Mouse (Mus musculus) heart, adult 2 months (tissue): ENCODE measurements around the gene Plch2. TPM values are rescaled to one million over a fixed set of nuclear protein-coding genes. Genes with fewer than 3 reads are reported as not detected.

Experiments
- DNase-seq, 2 experiments: peaks; one replicate each; pipeline ENCODE4 v3.0.0; 2021
- H3K27ac ChIP-seq: fragments of 200-600 bp; 2 replicates; pipeline ENCODE4 v1.8.1; 2022
- H3K27me3 ChIP-seq: fragments of 200-500 bp; 2 replicates; pipeline ENCODE4 v1.6.1; 2012; ENCODE audit warnings: mild to moderate bottlenecking, low read length, inconsistent platforms, mixed read lengths; ENCODE audit not compliant: control insufficient read depth, insufficient read depth
- H3K36me3 ChIP-seq: fragments of 200-500 bp; 2 replicates; pipeline ENCODE4 v1.6.1; 2012; ENCODE audit warnings: low read length, inconsistent platforms; ENCODE audit not compliant: control insufficient read depth, insufficient read depth
- H3K4me1 ChIP-seq: fragments of 200-500 bp; 2 replicates; pipeline ENCODE4 v1.6.1; 2011; ENCODE audit warnings: low read length; ENCODE audit not compliant: control insufficient read depth, insufficient read depth
- H3K4me3 ChIP-seq: fragments of 200-600 bp; 2 replicates; pipeline ENCODE4 v1.8.1; 2022
- H3K79me2 ChIP-seq: fragments of 200-500 bp; replicated peaks from 2 replicates; pipeline ENCODE4 v1.6.1; 2012; ENCODE audit warnings: mild to moderate bottlenecking, inconsistent platforms, low read length, moderate library complexity, mixed read lengths; ENCODE audit not compliant: control insufficient read depth, insufficient read depth
- H3K9ac ChIP-seq: fragments of 200-500 bp; 2 replicates; pipeline ENCODE4 v1.6.1; 2012; ENCODE audit warnings: low read depth, mild to moderate bottlenecking, control low read depth, inconsistent platforms, low read length, mixed read lengths
- CTCF ChIP-seq: fragments of 200-600 bp; IDR thresholded peaks from 2 replicates; pipeline ENCODE4 v1.8.1; 2022; ENCODE audit warnings: antibody characterized with exemption, mild to moderate bottlenecking, moderate library complexity
- EP300 ChIP-seq: fragments of 200-500 bp; IDR thresholded peaks from 2 replicates; pipeline ENCODE4 v1.6.1; 2011; ENCODE audit warnings: low read depth, low read length, control low read depth; ENCODE audit not compliant: insufficient read depth
- POLR2A ChIP-seq: fragments of 200-500 bp; IDR thresholded peaks from 2 replicates; pipeline ENCODE4 v1.6.1; 2011; ENCODE audit warnings: mild to moderate bottlenecking, low read depth, low read length, control low read depth; ENCODE audit not compliant: insufficient read depth
- WGBS: fragments of 180-500 bp; shearing (Covaris S2); methylation state at CpG from one replicate; pipeline ENCODE4 v1.1.7; 2018; 5-methylcytosine and 5-hydroxymethylcytosine counted together
- intact Hi-C: fragments of 180-260 bp; cut with DNase I; formaldehyde crosslinking; loops from one replicate; pipeline ENCODE4 v1.15.1; 2025
- polyA plus RNA-seq: library from polyadenylated mRNA; depleted of rRNA; stranded (reverse); fragments of >200 nt; gene quantifications from 2 replicates; pipeline ENCODE4 v1.2.3, GENCODE M21; 2012
- total RNA-seq, 2 experiments: library from RNA; stranded (reverse); gene quantifications; 2 replicates each; pipeline ENCODE4 v1.2.3; 2021

Plch2 gene
- total and polyA plus RNA-seq, 3 experiments, result 1.1 TPM; not detected in 2

DNA sequence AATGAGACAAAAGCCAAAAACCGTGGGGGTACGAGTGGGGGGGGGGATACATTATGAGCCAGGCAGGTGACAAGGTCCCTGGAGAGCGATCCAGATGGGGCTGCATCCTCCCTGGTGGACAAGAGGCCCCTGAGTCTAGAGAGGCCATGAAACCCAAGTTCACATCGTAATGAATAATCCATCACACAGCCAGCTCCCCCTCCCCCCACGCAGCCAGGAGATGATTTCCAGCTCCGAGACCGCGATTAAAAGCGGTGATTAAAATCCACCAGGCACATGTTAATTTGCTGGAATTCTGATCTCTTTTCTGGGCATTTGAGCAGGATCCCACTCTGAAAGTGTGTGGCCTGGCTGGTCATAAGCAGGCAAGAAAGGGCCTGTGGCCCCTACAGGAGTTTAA lies 35.8 kb downstream of the Plch2 start:
- H3K27me3 ChIP-seq, result no peaks in the 10 kb centered on the region
- TF ChIP-seq POLR2A (no peak), CTCF (no peak), EP300 (no peak)
- H3K4me1 ChIP-seq, result no peaks in the 10 kb centered on the region
- H3K36me3 ChIP-seq, result no peaks in the 10 kb centered on the region
- H3K27ac ChIP-seq, result no peak overlapping the region
- H3K4me3 ChIP-seq, result no peak overlapping the region
- DNase-seq, result no peak
- H3K9ac ChIP-seq, result no peak overlapping the region
- WGBS, result 72% methylated on average over 9 of the region's 9 CpGs
- intact Hi-C loops, result no loop called here
- H3K79me2 ChIP-seq, result no peaks in the 10 kb centered on the region

- H3K27ac ChIP-seq, result no peak overlapping the region
- H3K4me1 ChIP-seq, result no peaks in the 10 kb centered on the region
- no peak for TF ChIP-seq POLR2A
- no peak for TF ChIP-seq CTCF
- TF ChIP-seq EP300, result no peak
- no peak overlapping the region for H3K9ac ChIP-seq
- H3K4me3 ChIP-seq, result no peak overlapping the region
- 67% methylated on average over 1 of the region's 1 CpGs for WGBS
- no peaks in the 10 kb centered on the region for H3K36me3 ChIP-seq
- no peaks in the 10 kb centered on the region for H3K79me2 ChIP-seq
- DNase-seq, result no peak
- intact Hi-C loops, result no loop called here
- H3K27me3 ChIP-seq, result no peaks in the 10 kb centered on the region
Observed at GRCm38 (mm10) chr4:155020141-155020540, 36.4 kb downstream of the Plch2 start.

DNA sequence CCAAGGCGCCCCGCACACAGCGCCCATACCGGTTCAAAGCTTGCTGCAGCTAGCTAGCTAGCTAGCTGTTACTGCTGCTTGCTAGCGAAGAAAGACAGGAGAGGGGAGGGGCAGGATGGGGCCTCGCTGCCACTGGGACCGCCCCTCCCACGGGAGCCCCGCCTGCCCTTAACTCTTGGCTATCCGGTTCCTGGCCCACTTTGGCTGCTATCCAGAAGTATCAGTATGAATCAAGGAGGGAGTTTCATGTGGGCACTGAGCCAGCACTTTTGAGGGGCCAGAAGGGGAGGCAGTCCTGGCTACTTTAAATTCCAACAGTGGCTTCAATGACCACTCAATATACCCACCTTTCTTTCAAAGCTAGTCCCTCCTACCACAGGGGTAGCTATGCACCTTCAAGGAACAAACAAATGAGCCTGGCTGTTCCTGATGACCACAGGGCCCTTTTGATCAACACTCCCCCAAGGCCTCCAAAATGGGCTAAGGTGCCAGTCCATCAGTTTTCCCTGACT lies 37.2 kb downstream of the Plch2 start:
- Histone ChIP-seq H3K9ac (no peak overlapping the region), H3K36me3 (no peaks in the 10 kb centered on the region), H3K4me1 (no peaks in the 10 kb centered on the region), H3K4me3 (no peak overlapping the region), H3K27me3 (no peaks in the 10 kb centered on the region), H3K27ac (no peak overlapping the region), H3K79me2 (no peaks in the 10 kb centered on the region)
- TF ChIP-seq CTCF (no peak), EP300 (no peak), POLR2A (no peak)
- WGBS, result 3% methylated on average over 10 of the region's 10 CpGs
- intact Hi-C loops, result no loop called here
- no peak for DNase-seq

DNA sequence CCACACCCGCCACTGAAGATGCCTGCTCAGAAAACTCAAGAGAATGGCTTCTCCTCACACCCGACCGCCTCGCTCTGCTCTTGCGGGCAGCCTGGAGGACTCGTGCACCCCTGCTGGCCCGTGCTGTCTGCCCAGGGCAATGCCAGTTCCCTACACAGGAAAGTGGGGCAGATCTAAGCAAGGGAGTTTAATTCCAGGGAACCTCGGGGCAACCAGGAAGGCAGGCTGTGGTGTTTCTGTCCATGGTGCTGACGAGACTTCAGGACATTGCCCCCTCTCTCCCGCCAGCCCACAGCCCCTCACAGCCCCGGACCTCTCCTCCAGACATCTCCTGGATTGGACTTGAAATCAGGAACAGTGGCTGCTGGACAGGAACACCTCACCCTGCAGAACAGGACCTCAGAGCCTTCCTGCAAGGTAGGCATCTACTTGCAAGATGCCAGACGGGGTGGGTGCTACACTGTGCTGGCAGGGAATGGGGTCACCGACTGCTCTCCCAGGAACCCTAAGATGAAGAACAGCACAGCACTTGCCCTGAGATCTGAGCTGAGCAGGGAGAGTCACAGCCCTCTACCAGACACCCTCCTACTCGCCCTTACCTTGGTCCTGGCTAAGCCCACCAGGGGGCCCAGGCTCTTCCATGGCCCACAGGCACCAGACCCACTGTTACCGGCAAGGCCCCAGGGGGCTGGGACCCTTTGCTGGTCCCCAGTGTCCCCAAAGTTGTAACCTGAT lies 37.8 kb downstream of the Plch2 start:
- 5% methylated on average over 15 of the region's 15 CpGs for WGBS
- H3K27ac ChIP-seq, result no peak overlapping the region
- H3K36me3 ChIP-seq, result no peaks in the 10 kb centered on the region
- no peaks in the 10 kb centered on the region for H3K27me3 ChIP-seq
- no peak for DNase-seq
- no peak overlapping the region for H3K4me3 ChIP-seq
- no peak overlapping the region for H3K9ac ChIP-seq
- H3K4me1 ChIP-seq, result no peaks in the 10 kb centered on the region
- intact Hi-C loops, result no loop called here
- TF ChIP-seq POLR2A (no peak), EP300 (no peak), CTCF (no peak)
- no peaks in the 10 kb centered on the region for H3K79me2 ChIP-seq

GRCm38 (mm10) chr4:155018066-155018465 lies 38.5 kb downstream of the Plch2 start:
- Histone ChIP-seq H3K27ac (no peak overlapping the region), H3K9ac (no peak overlapping the region), H3K4me3 (no peak overlapping the region), H3K79me2 (no peaks in the 10 kb centered on the region), H3K27me3 (no peaks in the 10 kb centered on the region), H3K4me1 (no peaks in the 10 kb centered on the region), H3K36me3 (no peaks in the 10 kb centered on the region)
- no peak for DNase-seq
- 68% methylated on average over 8 of the region's 8 CpGs for WGBS
- TF ChIP-seq CTCF (no peak), POLR2A (no peak), EP300 (no peak)
- intact Hi-C loops, result no loop called here

GRCm38 (mm10) chr4:155017253-155017878 lies 39.2 kb downstream of the Plch2 start:
- H3K36me3 ChIP-seq, result no peaks in the 10 kb centered on the region
- intact Hi-C loops, result no loop called here

More at GRCm38 (mm10) chr4:155017253-155017878, 39.2 kb downstream of the Plch2 start:
- Histone ChIP-seq H3K9ac (no peak overlapping the region), H3K4me3 (no peak overlapping the region), H3K79me2 (no peaks in the 10 kb centered on the region), H3K27me3 (no peaks in the 10 kb centered on the region), H3K27ac (no peak overlapping the region), H3K4me1 (no peaks in the 10 kb centered on the region)
- no peak for DNase-seq
- TF ChIP-seq EP300, result no peak
- TF ChIP-seq CTCF, result no peak
- no peak for TF ChIP-seq POLR2A
- WGBS, result 66% methylated on average over 11 of the region's 11 CpGs
